Mouse (Mus musculus) megakaryocyte progenitor cell, adult 5-6 weeks (primary cell): ENCODE results near the gene Cep170b. TPM values are rescaled to one million over a fixed set of nuclear protein-coding genes. Genes with fewer than 3 reads are reported as not detected.
A peak's percentile ranks its signal among the peaks of the same experiment; 100 is the strongest.

Source experiments
- ATAC-seq: replicated peaks from 2 replicates; pipeline ENCODE4 v1.8.0; 2016; ENCODE audit warnings: mild to moderate bottlenecking, moderate TSS enrichment, inconsistent platforms; ENCODE audit not compliant: poor library complexity
- total RNA-seq, 2 experiments: library from RNA; stranded (forward) in 1 of 2; stranded (reverse) in 1 of 2; fragments of 157-497, 149-512 nt in 1 of 2; fragments of 200-1000 nt in 1 of 2; gene quantifications; 2 replicates each; pipeline versions ENCODE4 v1.2.3 to v1.2.4; 2015 to 2017

Cep170b gene
- total RNA-seq (2015): 0.59 and 2.1 TPM in 2 replicates
- total RNA-seq (2017): 1.1 and 4.7 TPM in 2 replicates

GRCm38 (mm10) chr12:112720216-112720615, at the start of gene Cep170b:
Gene Cep170b, plus strand, starts transcription at chr12:112720455.
- no peak for ATAC-seq

- ATAC-seq: no peak
These were observed 49.4 kb upstream of the Cep170b start for GRCm38 (mm10) chr12:112670718-112671393.

- ATAC-seq: no peak
These were observed 48.4 kb upstream of the Cep170b start for GRCm38 (mm10) chr12:112671891-112672290.

- peak; percentile 38 for ATAC-seq
These were observed 47.3 kb upstream of the Cep170b start for GRCm38 (mm10) chr12:112672744-112673575.

- no peak for ATAC-seq
These were observed 46.6 kb upstream of the Cep170b start for GRCm38 (mm10) chr12:112673576-112674091.

GRCm38 (mm10) chr12:112674132-112675011, 45.9 kb upstream of the Cep170b start, which contains the start of gene Akt1:
Gene Akt1, minus strand, starts transcription at chr12:112674884.
- peak; percentile 52 for ATAC-seq

GRCm38 (mm10) chr12:112675245-112676035, 44.8 kb upstream of the Cep170b start:
- peak; percentile 61 for ATAC-seq

- no peak for ATAC-seq
These were observed 43.2 kb upstream of the Cep170b start for GRCm38 (mm10) chr12:112677076-112677475.

- no peak for ATAC-seq
These were observed 42.2 kb upstream of the Cep170b start for GRCm38 (mm10) chr12:112677943-112678554.

GRCm38 (mm10) chr12:112678555-112679026, 41.7 kb upstream of the Cep170b start, which contains the start of gene Zbtb42:
Gene Zbtb42, plus strand, starts transcription at chr12:112678828.
- ATAC-seq: peak; percentile 12; the same call in 1 of the 2 replicates

GRCm38 (mm10) chr12:112679027-112679996, 40.9 kb upstream of the Cep170b start:
- no peak for ATAC-seq

- ATAC-seq: no peak
These were observed 36.9 kb upstream of the Cep170b start for GRCm38 (mm10) chr12:112683351-112683750.

GRCm38 (mm10) chr12:112688458-112688857, 31.8 kb upstream of the Cep170b start:
- ATAC-seq: peak; percentile 68

- peak; percentile 86 for ATAC-seq
These were observed 26.8 kb upstream of the Cep170b start for GRCm38 (mm10) chr12:112693185-112694126.

GRCm38 (mm10) chr12:112694127-112694475, 26.2 kb upstream of the Cep170b start:
- ATAC-seq: no peak

- ATAC-seq: no peak
These were observed 23.3 kb upstream of the Cep170b start for GRCm38 (mm10) chr12:112696806-112697425.

- ATAC-seq: no peak
These were observed 19.7 kb upstream of the Cep170b start for GRCm38 (mm10) chr12:112700522-112700921.
